Mouse (Mus musculus): ENCODE data around the gene Apoc2. TPM values are rescaled to one million over a fixed set of nuclear protein-coding genes. Genes with fewer than 3 reads are reported as not detected.
A peak's percentile ranks its signal among the peaks of the same experiment; 100 is the strongest.

Gene Apoc2
- polyA plus RNA-seq, 1 experiment from 2014 or later: not detected

DNA sequence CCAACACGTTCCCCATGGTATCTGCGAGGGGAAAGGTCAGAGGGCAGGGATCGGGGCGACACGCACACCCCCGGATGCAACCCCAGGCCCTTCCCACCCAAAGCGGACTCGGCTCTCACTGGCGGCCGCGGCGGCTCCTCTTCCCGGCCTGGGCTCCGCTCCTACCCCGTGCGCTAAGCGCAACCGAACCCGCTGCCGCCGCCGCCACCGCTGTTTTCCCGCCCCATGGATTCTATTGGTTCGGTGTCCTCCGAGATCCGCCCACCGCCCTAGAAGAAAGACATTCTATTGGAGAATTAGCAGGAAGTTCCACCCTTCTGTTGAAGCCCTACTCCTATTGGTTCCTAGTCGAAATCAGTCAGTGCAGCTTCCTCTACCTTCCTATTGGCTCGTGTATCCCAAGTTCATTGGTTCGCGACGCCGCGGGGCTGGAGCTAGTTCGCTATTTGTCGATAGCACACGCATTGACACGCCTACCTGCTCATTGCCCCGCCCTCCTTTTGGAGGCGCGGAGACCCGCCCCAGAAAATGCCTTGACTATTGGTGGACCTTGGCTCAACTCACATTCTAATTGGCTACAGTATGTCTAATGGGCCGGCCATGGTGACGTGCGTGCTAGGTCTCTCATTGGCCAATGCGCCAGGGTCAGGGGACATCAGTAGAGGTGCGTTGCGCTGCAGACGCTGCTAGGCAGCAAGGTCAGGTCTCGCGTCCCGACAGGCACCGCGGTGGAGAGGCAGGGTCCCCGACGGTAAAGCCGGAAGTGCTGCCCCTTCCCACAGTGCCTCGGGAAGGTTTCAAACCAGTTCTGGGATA is 37.7 kb upstream of the Apoc2 start, which contains the start of gene Tomm40:
Tomm40 (minus strand) TSS at position 200 of the 816 bp plus-strand sequence.
- Histone ChIP-seq H3K27me3 (ENCODE audit: control insufficient read depth, insufficient read depth, low read depth, low read length) (no peaks in the 10 kb centered on the region), H3K27ac (ENCODE audit: low read length) (peak within 1 kb of the TSS; percentile 92), H3K36me3 (ENCODE audit: control insufficient read depth, insufficient read depth, low read length) (peaks cover 13% of the 10 kb centered on the region), H3K4me2 (ENCODE audit: low read length) (peak within 1 kb of the TSS; percentile 96), H3K9me3 (replicated peaks; ENCODE audit: control insufficient read depth, low read length, poor library complexity, severe bottlenecking) (no peaks in the 10 kb centered on the region), H3K9ac (ENCODE audit: low read depth, low read length) (peak within 1 kb of the TSS; percentile 97), H3K4me3 (ENCODE audit: low read depth, low read length) (peak within 1 kb of the TSS; percentile 93), H3K4me1 (ENCODE audit: control insufficient read depth, insufficient read depth, low read length) (peaks cover 19% of the 10 kb centered on the region)
- peak; percentile 98 for ATAC-seq
- WGBS: under 1% methylated on average over 58 of the region's 59 CpGs

- Histone ChIP-seq H3K9me3 (replicated peaks; ENCODE audit: control insufficient read depth, low read length, poor library complexity, severe bottlenecking) (no peaks in the 10 kb centered on the region), H3K27ac (ENCODE audit: low read length) (peak overlapping the region; percentile 73), H3K36me3 (ENCODE audit: control insufficient read depth, insufficient read depth, low read length) (peaks cover 15% of the 10 kb centered on the region), H3K9ac (ENCODE audit: low read depth, low read length) (peak overlapping the region; percentile 97), H3K27me3 (ENCODE audit: control insufficient read depth, insufficient read depth, low read depth, low read length) (no peaks in the 10 kb centered on the region), H3K4me1 (ENCODE audit: control insufficient read depth, insufficient read depth, low read length) (peaks cover 19% of the 10 kb centered on the region), H3K4me2 (ENCODE audit: low read length) (peak overlapping the region; percentile 96), H3K4me3 (ENCODE audit: low read depth, low read length) (peak overlapping the region; percentile 93)
- under 1% methylated on average over 33 of the region's 39 CpGs for WGBS
- no peak for ATAC-seq
Measured at GRCm38 (mm10) chr7:19714836-19715235, 37.1 kb upstream of the Apoc2 start.

DNA sequence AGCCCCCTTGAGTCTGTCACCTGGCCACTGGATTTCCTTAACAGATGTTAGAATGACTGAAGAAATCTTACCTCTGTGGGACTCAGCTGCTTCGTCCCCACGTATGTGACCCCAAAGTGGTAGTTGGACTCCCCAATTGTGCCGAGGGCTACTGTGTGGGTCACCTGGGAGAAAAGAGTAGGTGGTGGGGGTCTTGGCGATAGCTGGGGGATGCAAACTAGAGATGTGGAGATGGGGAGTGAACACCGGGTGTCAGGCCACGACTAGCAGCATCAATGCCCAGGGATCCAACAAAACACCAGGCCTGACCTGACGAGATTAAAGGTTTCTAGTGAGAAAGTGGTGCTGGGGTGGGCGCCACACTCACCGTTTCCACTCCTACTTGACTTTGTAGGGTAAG is 35.9 kb upstream of the Apoc2 start:
- WGBS: 84% methylated on average over 9 of the region's 9 CpGs
- no peak overlapping the region for H3K4me3 ChIP-seq (ENCODE audit: low read depth, low read length)

DNA sequence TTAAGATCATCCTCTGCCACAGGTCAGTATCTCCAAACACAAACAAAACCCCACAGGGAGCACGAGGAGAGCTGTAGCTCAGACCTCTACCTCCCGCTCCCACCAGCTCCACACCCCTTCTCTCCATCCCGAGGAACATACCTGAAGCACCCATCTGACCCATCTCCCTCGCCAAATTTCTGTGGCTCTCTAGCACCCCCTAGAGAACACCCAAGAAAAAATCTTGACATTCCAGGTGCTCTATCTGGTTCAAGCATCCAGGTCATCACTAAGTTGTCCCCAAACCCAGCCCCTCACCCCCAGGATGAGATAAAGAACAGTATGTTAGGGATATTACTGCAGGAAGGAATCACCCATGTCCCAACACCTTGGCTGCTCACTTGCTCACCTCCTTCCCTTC is 35.5 kb upstream of the Apoc2 start:
- Histone ChIP-seq H3K27ac (ENCODE audit: low read length) (no peak overlapping the region), H3K4me2 (ENCODE audit: low read length) (no peak overlapping the region), H3K36me3 (ENCODE audit: control insufficient read depth, insufficient read depth, low read length) (peaks cover 29% of the 10 kb centered on the region), H3K4me1 (ENCODE audit: control insufficient read depth, insufficient read depth, low read length) (peaks cover 19% of the 10 kb centered on the region), H3K27me3 (ENCODE audit: control insufficient read depth, insufficient read depth, low read depth, low read length) (no peaks in the 10 kb centered on the region), H3K9me3 (replicated peaks; ENCODE audit: control insufficient read depth, low read length, poor library complexity, severe bottlenecking) (no peaks in the 10 kb centered on the region), H3K9ac (ENCODE audit: low read depth, low read length) (no peak overlapping the region), H3K4me3 (ENCODE audit: low read depth, low read length) (no peak overlapping the region)
- WGBS: 57% methylated on average over 4 of the region's 4 CpGs
- ATAC-seq: no peak

More for the DNA sequence above, 35.9 kb upstream of the Apoc2 start:
- ATAC-seq: no peak
- Histone ChIP-seq H3K27me3 (ENCODE audit: control insufficient read depth, insufficient read depth, low read depth, low read length) (no peaks in the 10 kb centered on the region), H3K4me1 (ENCODE audit: control insufficient read depth, insufficient read depth, low read length) (peaks cover 19% of the 10 kb centered on the region), H3K9ac (ENCODE audit: low read depth, low read length) (no peak overlapping the region), H3K36me3 (ENCODE audit: control insufficient read depth, insufficient read depth, low read length) (peaks cover 26% of the 10 kb centered on the region), H3K27ac (ENCODE audit: low read length) (no peak overlapping the region), H3K9me3 (replicated peaks; ENCODE audit: control insufficient read depth, low read length, poor library complexity, severe bottlenecking) (no peaks in the 10 kb centered on the region), H3K4me2 (ENCODE audit: low read length) (no peak overlapping the region)

DNA sequence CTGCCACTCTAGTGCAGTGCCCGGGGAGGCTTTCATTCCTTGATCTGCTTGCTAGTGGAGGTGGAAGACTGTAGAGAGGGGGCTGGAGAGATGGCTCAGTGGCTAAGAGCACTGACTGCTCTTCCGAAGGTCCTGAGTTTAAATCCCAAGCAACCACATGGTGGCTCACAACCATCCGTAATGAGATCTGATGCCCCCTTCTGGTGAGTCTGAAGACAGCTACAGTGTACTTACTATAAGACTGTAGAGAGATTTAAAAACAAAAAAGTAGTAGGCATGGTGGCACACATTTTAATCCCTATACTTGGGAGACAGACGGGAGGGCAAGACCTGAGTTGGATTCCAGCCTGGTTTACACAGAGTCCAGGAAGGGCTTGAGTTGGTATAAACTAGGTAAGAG is 34.7 kb upstream of the Apoc2 start:
- Histone ChIP-seq H3K27ac (ENCODE audit: low read length) (no peak overlapping the region), H3K9ac (ENCODE audit: low read depth, low read length) (no peak overlapping the region), H3K27me3 (ENCODE audit: control insufficient read depth, insufficient read depth, low read depth, low read length) (no peaks in the 10 kb centered on the region), H3K4me3 (ENCODE audit: low read depth, low read length) (no peak overlapping the region), H3K4me1 (ENCODE audit: control insufficient read depth, insufficient read depth, low read length) (peaks cover 19% of the 10 kb centered on the region), H3K9me3 (replicated peaks; ENCODE audit: control insufficient read depth, low read length, poor library complexity, severe bottlenecking) (no peaks in the 10 kb centered on the region), H3K36me3 (ENCODE audit: control insufficient read depth, insufficient read depth, low read length) (peaks cover 32% of the 10 kb centered on the region), H3K4me2 (ENCODE audit: low read length) (no peak overlapping the region)
- WGBS: 77% methylated on average over 4 of the region's 4 CpGs
- no peak for ATAC-seq

DNA sequence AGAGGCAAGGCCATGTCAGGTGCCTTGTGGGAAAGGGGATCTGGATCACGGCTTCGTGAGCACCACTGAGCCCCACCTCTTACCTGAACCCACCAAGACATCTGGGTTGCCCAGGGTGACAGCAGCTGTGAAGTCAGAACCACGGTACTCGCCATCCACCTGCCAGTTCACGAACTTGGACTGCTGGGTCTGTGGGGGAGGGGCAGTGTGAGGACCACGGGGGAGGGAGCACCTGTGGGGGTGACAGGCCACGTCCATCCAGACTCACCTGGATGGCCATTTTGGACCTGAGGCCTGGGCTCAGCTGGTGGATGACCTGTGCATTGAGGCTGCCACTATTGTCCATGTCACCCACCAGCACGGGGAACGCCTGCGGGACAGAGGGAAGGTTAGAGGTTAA is 32.9 kb upstream of the Apoc2 start:
- H3K36me3 ChIP-seq (ENCODE audit: control insufficient read depth, insufficient read depth, low read length): peaks cover 36% of the 10 kb centered on the region
- 95% methylated on average over 10 of the region's 10 CpGs for WGBS
- no peak overlapping the region for H3K27ac ChIP-seq (ENCODE audit: low read length)
- H3K27me3 ChIP-seq (ENCODE audit: control insufficient read depth, insufficient read depth, low read depth, low read length): no peaks in the 10 kb centered on the region
- H3K9me3 ChIP-seq (replicated peaks; ENCODE audit: control insufficient read depth, low read length, poor library complexity, severe bottlenecking): no peaks in the 10 kb centered on the region
- H3K4me3 ChIP-seq (ENCODE audit: low read depth, low read length): no peak overlapping the region
- ATAC-seq: no peak
- no peak overlapping the region for H3K4me2 ChIP-seq (ENCODE audit: low read length)
- peaks cover 13% of the 10 kb centered on the region for H3K4me1 ChIP-seq (ENCODE audit: control insufficient read depth, insufficient read depth, low read length)
- no peak overlapping the region for H3K9ac ChIP-seq (ENCODE audit: low read depth, low read length)

DNA sequence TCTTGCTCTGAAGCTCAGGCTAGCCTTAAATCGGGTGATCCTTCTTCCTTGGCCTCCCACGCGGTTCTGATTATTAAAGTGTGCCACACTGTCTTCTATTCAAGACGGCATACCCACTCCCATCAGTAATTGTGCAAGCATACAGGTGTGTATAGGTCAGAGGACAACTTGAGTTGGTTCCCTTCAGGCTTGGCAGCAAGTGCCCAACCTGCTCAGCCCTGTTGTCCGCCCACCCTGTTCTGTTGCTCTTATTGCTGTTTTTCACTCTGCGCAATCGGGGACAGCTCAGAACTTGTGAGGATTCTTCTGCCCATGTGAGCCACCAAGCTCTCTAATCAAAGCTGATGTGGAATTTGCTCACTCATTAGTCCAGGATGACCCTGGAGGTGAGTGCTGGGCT is 27.5 kb upstream of the Apoc2 start:
- peaks cover 23% of the 10 kb centered on the region for H3K36me3 ChIP-seq (ENCODE audit: control insufficient read depth, insufficient read depth, low read length)
- H3K27ac ChIP-seq (ENCODE audit: low read length): no peak overlapping the region
- H3K27me3 ChIP-seq (ENCODE audit: control insufficient read depth, insufficient read depth, low read depth, low read length): no peaks in the 10 kb centered on the region
- H3K4me2 ChIP-seq (ENCODE audit: low read length): no peak overlapping the region
- no peak overlapping the region for H3K4me3 ChIP-seq (ENCODE audit: low read depth, low read length)
- no peaks in the 10 kb centered on the region for H3K4me1 ChIP-seq (ENCODE audit: control insufficient read depth, insufficient read depth, low read length)
- 97% methylated on average over 7 of the region's 7 CpGs for WGBS
- ATAC-seq: no peak
- no peak overlapping the region for H3K9ac ChIP-seq (ENCODE audit: low read depth, low read length)
- no peaks in the 10 kb centered on the region for H3K9me3 ChIP-seq (replicated peaks; ENCODE audit: control insufficient read depth, low read length, poor library complexity, severe bottlenecking)

- Histone ChIP-seq H3K36me3 (ENCODE audit: control insufficient read depth, insufficient read depth, low read length) (peaks cover 21% of the 10 kb centered on the region; the same call in 1 of the 2 replicates), H3K4me3 (ENCODE audit: low read depth, low read length) (no peak overlapping the region), H3K9me3 (replicated peaks; ENCODE audit: control insufficient read depth, low read length, poor library complexity, severe bottlenecking) (no peaks in the 10 kb centered on the region), H3K4me1 (ENCODE audit: control insufficient read depth, insufficient read depth, low read length) (peaks cover under 1% of the 10 kb centered on the region; the same call in 1 of the 2 replicates), H3K27ac (ENCODE audit: low read length) (no peak overlapping the region), H3K27me3 (ENCODE audit: control insufficient read depth, insufficient read depth, low read depth, low read length) (no peaks in the 10 kb centered on the region), H3K9ac (ENCODE audit: low read depth, low read length) (no peak overlapping the region), H3K4me2 (ENCODE audit: low read length) (no peak overlapping the region)
- ATAC-seq: no peak
- 92% methylated on average over 4 of the region's 4 CpGs for WGBS
Measured at GRCm38 (mm10) chr7:19704475-19704874, 26.7 kb upstream of the Apoc2 start.

DNA sequence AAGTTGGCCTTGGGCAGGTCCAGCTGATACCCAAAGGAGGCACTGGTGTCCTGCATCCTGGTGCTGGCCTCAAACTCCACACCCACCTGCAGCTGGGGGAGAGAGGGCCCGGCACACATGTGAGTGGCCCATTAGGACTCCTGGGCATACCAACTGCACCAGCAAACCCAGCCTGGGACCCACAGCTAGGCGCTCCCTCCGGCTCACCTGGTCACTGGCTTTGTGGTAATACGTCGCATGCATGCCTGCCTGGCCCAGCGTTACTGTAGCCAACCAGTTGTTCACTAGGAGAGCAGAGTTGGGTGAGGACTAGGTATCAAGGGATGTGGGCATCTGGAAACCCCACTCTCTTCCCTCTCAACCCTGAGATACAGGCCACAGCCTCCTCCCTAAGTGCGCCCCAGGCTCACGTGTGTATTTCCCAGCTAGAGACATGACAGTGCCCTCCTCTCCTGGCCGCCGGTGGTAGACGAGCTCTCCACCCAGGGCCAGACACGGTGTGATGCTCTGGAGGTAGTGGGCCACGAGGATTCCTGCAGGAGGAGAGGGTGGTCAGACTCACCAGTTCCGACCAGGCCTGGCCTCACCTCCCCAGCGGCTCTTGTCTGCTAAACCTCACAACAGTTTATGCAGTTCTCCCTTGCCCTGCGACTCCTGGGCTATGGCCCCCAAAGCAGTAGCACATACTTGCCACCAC is 25.3 kb upstream of the Apoc2 start:
- Histone ChIP-seq H3K36me3 (ENCODE audit: control insufficient read depth, insufficient read depth, low read length) (0 out of 2 replicates have a peak, but pooled peaks cover 9% of the 10 kb centered on the region), H3K4me1 (ENCODE audit: control insufficient read depth, insufficient read depth, low read length) (peaks cover 14% of the 10 kb centered on the region; the same call in 1 of the 2 replicates), H3K9ac (ENCODE audit: low read depth, low read length) (no peak overlapping the region), H3K4me2 (ENCODE audit: low read length) (no peak overlapping the region), H3K27me3 (ENCODE audit: control insufficient read depth, insufficient read depth, low read depth, low read length) (no peaks in the 10 kb centered on the region), H3K27ac (ENCODE audit: low read length) (no peak overlapping the region), H3K9me3 (replicated peaks; ENCODE audit: control insufficient read depth, low read length, poor library complexity, severe bottlenecking) (no peaks in the 10 kb centered on the region), H3K4me3 (ENCODE audit: low read depth, low read length) (no peak overlapping the region)
- 91% methylated on average over 16 of the region's 16 CpGs for WGBS
- ATAC-seq: no peak

All from midbrain, embryonic 16.5 days (tissue).